Mouse (Mus musculus): ENCODE measurements at regions not wholly inside any gene's neighbourhood (a gene's known extent, or its start where the extent isn't known, plus 50 kb on each side); places are given as distances from the start of the nearest gene placed in this dataset.

- TF ChIP-seq CTCF (IDR thresholded peaks at IDR 0.05; ENCODE audit: low read depth) (no peak), EP300 (IDR thresholded peaks at IDR 0.05; ENCODE audit: low read depth) (no peak)
Observed at GRCm38 (mm10) chr10:43684247-43685033, 106.4 kb downstream of the Cd24a start.
